Mouse (Mus musculus) G1E (cell line): ENCODE results near the gene Lpin2. TPM values are rescaled to one million over a fixed set of nuclear protein-coding genes. Genes with fewer than 3 reads are reported as not detected.

Source experiments
- ATAC-seq: 2 replicates; pipeline ENCODE4 v1.8.0; 2016; ENCODE audit warnings: mild to moderate bottlenecking; ENCODE audit not compliant: insufficient number of reproducible peaks, poor library complexity, low FRiP score, severe bottlenecking; ENCODE audit errors: extremely low read depth
- DNase-seq: peaks from one replicate; pipeline ENCODE4 v3.0.0; 2012; ENCODE audit warnings: low spot score
- H3K27me3 ChIP-seq: 2 replicates; pipeline ENCODE4 v1.6.1; 2012; ENCODE audit warnings: mild to moderate bottlenecking, low read length, inconsistent platforms; ENCODE audit not compliant: insufficient read depth
- H3K36me3 ChIP-seq: replicated peaks from 2 replicates; pipeline ENCODE3; 2012; ENCODE audit warnings: mild to moderate bottlenecking, inconsistent platforms
- H3K4me1 ChIP-seq: 2 replicates; pipeline ENCODE4 v1.6.1; 2012; ENCODE audit warnings: low read depth, low read length, inconsistent platforms, mixed read lengths; ENCODE audit not compliant: insufficient read depth
- H3K4me3 ChIP-seq: 2 replicates; pipeline ENCODE4 v1.5.1; 2012; ENCODE audit warnings: low read depth, mild to moderate bottlenecking, inconsistent platforms, low read length, moderate library complexity, mixed read lengths
- H3K9me3 ChIP-seq: replicated peaks from 2 replicates; pipeline ENCODE4 v1.6.1; 2012; ENCODE audit warnings: inconsistent platforms
- CTCF ChIP-seq: IDR thresholded peaks from 2 replicates; pipeline ENCODE4 v1.5.1; 2012; ENCODE audit warnings: low read depth, low read length, inconsistent platforms, mixed read lengths
- GATA1 ChIP-seq: IDR thresholded peaks from 2 replicates; pipeline ENCODE4 v1.6.1; 2012; ENCODE audit warnings: borderline replicate concordance, low read length, inconsistent platforms, mixed read lengths
- GATA2 ChIP-seq: IDR thresholded peaks from 2 replicates; pipeline ENCODE4 v1.6.1; 2012; ENCODE audit warnings: low read depth, low read length, inconsistent platforms, borderline replicate concordance
- POLR2AphosphoS5 ChIP-seq: IDR thresholded peaks from 2 replicates; pipeline ENCODE4 v1.6.1; 2012; ENCODE audit warnings: low read depth, low read length, inconsistent platforms; ENCODE audit not compliant: insufficient replicate concordance
- TAL1 ChIP-seq: conservative IDR thresholded peaks from 2 replicates; pipeline ENCODE4 v1.6.1; 2012; ENCODE audit warnings: low read depth, low read length, inconsistent platforms, mixed read lengths
- polyA plus RNA-seq: library from polyadenylated mRNA; stranded (reverse); fragments of >175 nt; gene quantifications from 2 replicates; pipeline ENCODE4 v1.2.3, GENCODE M21; 2012
- total RNA-seq, 2 experiments: library from RNA; stranded (forward) in 1 of 2; stranded (reverse) in 1 of 2; fragments of 200-1000 nt in 1 of 2; fragments of >200 nt in 1 of 2; fragmentation: Nextera tagmentation in 1 of 2; gene quantifications; 2 replicates each; pipeline ENCODE4 v1.2.3; 2014 to 2017

The Lpin2 gene
- total and polyA plus RNA-seq, 3 experiments: 44.3 to 169 (median 155) TPM

GRCm38 (mm10) chr17:71137334-71137721, 45.0 kb upstream of the Lpin2 start:
- DNase-seq (no peak), ATAC-seq (no peak)
- Histone ChIP-seq H3K36me3 (no peaks in the 10 kb centered on the region), H3K27me3 (peaks cover 17% of the 10 kb centered on the region), H3K4me1 (peaks cover 8% of the 10 kb centered on the region), H3K9me3 (no peaks in the 10 kb centered on the region), H3K4me3 (no peak overlapping the region; the same call in 1 of the 2 replicates)
- TF ChIP-seq GATA1 (no peak), TAL1 (no peak), POLR2AphosphoS5 (no peak), CTCF (no peak), GATA2 (no peak)

GRCm38 (mm10) chr17:71142068-71142467, 40.3 kb upstream of the Lpin2 start:
- H3K4me1 ChIP-seq: peaks cover 27% of the 10 kb centered on the region
- no peak for TF ChIP-seq GATA2
- no peak for TF ChIP-seq TAL1
- TF ChIP-seq POLR2AphosphoS5: no peak
- no peak for TF ChIP-seq CTCF
- no peak for TF ChIP-seq GATA1
- ATAC-seq: no peak
- H3K27me3 ChIP-seq: peaks cover 8% of the 10 kb centered on the region
- no peaks in the 10 kb centered on the region for H3K36me3 ChIP-seq
- no peak for DNase-seq
- no peaks in the 10 kb centered on the region for H3K9me3 ChIP-seq
- H3K4me3 ChIP-seq: no peak overlapping the region

- H3K9me3 ChIP-seq: no peaks in the 10 kb centered on the region
- ATAC-seq (no peak), DNase-seq (no peak)
- TF ChIP-seq GATA1: no peak
- TF ChIP-seq TAL1: no peak
- no peak for TF ChIP-seq POLR2AphosphoS5
- no peak for TF ChIP-seq CTCF
- TF ChIP-seq GATA2: no peak
- H3K36me3 ChIP-seq: no peaks in the 10 kb centered on the region
- H3K27me3 ChIP-seq: peaks cover 5% of the 10 kb centered on the region; the same call in 1 of the 2 replicates
- H3K4me3 ChIP-seq: no peak overlapping the region
- peaks cover 27% of the 10 kb centered on the region for H3K4me1 ChIP-seq
These were observed 39.2 kb upstream of the Lpin2 start for GRCm38 (mm10) chr17:71143155-71143554.

GRCm38 (mm10) chr17:71144322-71145116, 37.8 kb upstream of the Lpin2 start:
- Histone ChIP-seq H3K36me3 (no peaks in the 10 kb centered on the region), H3K4me3 (no peak overlapping the region), H3K9me3 (no peaks in the 10 kb centered on the region), H3K4me1 (peaks cover 27% of the 10 kb centered on the region), H3K27me3 (peaks cover 3% of the 10 kb centered on the region; the same call in 1 of the 2 replicates)
- no peak for TF ChIP-seq GATA2
- TF ChIP-seq CTCF: no peak
- TF ChIP-seq GATA1: no peak
- no peak for TF ChIP-seq TAL1
- TF ChIP-seq POLR2AphosphoS5: no peak
- DNase-seq (no peak), ATAC-seq (no peak)

GRCm38 (mm10) chr17:71145248-71145961, 37.0 kb upstream of the Lpin2 start:
- Histone ChIP-seq H3K4me3 (no peak overlapping the region), H3K9me3 (no peaks in the 10 kb centered on the region), H3K27me3 (peaks cover 3% of the 10 kb centered on the region; the same call in 1 of the 2 replicates), H3K36me3 (no peaks in the 10 kb centered on the region), H3K4me1 (peaks cover 27% of the 10 kb centered on the region)
- TF ChIP-seq TAL1: no peak
- no peak for TF ChIP-seq CTCF
- TF ChIP-seq POLR2AphosphoS5: no peak
- TF ChIP-seq GATA1: no peak
- no peak for TF ChIP-seq GATA2
- no peak for ATAC-seq
- no peak for DNase-seq

GRCm38 (mm10) chr17:71153356-71153755, 29.0 kb upstream of the Lpin2 start:
- H3K9me3 ChIP-seq: no peaks in the 10 kb centered on the region
- peaks cover 9% of the 10 kb centered on the region; the same call in 1 of the 2 replicates for H3K4me1 ChIP-seq
- ATAC-seq (no peak), DNase-seq (no peak)
- no peak for TF ChIP-seq TAL1
- TF ChIP-seq CTCF: no peak
- no peak for TF ChIP-seq POLR2AphosphoS5
- TF ChIP-seq GATA1: no peak
- TF ChIP-seq GATA2: no peak
- H3K27me3 ChIP-seq: no peaks in the 10 kb centered on the region
- no peaks in the 10 kb centered on the region for H3K36me3 ChIP-seq
- no peak overlapping the region for H3K4me3 ChIP-seq
